Mouse (Mus musculus) lung, embryonic 16.5 days (tissue): ENCODE data around the gene Nr2c2ap. TPM values are rescaled to one million over a fixed set of nuclear protein-coding genes. Genes with fewer than 3 reads are reported as not detected.

Experiments
- ATAC-seq: fragments of 200-750 bp; cut with Nextera tagmentation; 2 replicates; pipeline ENCODE4 v1.8.0; 2017; ENCODE audit warnings: low read depth, mild to moderate bottlenecking, moderate library complexity
- H3K27ac ChIP-seq: fragments of 300-500 bp; sonication (generic); 2 replicates; pipeline ENCODE4 v1.5.1; 2014; ENCODE audit warnings: mild to moderate bottlenecking, control low read depth, low read length
- H3K27me3 ChIP-seq: fragments of 300-500 bp; sonication (generic); 2 replicates; pipeline ENCODE4 v1.6.1; 2014; ENCODE audit warnings: low read depth, low read length, mixed read lengths; ENCODE audit not compliant: control insufficient read depth, insufficient read depth
- H3K36me3 ChIP-seq: fragments of 300-500 bp; sonication (generic); 2 replicates; pipeline ENCODE4 v1.6.1; 2014; ENCODE audit warnings: low read length; ENCODE audit not compliant: control insufficient read depth, insufficient read depth
- H3K4me1 ChIP-seq: fragments of 300-500 bp; sonication (generic); replicated peaks from 2 replicates; pipeline ENCODE4 v1.6.1; 2014; ENCODE audit warnings: low read length, mixed read lengths; ENCODE audit not compliant: control insufficient read depth, insufficient read depth
- H3K4me2 ChIP-seq: fragments of 300-500 bp; sonication (generic); 2 replicates; pipeline ENCODE4 v1.6.1; 2014; ENCODE audit warnings: low read depth, low read length, control low read depth
- H3K4me3 ChIP-seq: fragments of 300-500 bp; sonication (generic); 2 replicates; pipeline ENCODE4 v1.5.1; 2014; ENCODE audit warnings: mild to moderate bottlenecking, low read length, control low read depth
- H3K9ac ChIP-seq: fragments of 300-500 bp; sonication (generic); 2 replicates; pipeline ENCODE4 v1.6.1; 2014; ENCODE audit warnings: low read length, control low read depth
- H3K9me3 ChIP-seq: fragments of 300-500 bp; sonication (generic); 2 replicates; pipeline ENCODE4 v1.6.1; 2016; ENCODE audit warnings: low read length; ENCODE audit not compliant: control insufficient read depth
- WGBS: fragments of 180-500 bp; shearing (Covaris S2); extraction: QIAGEN DNeasy Blood & Tissue Kit; methylation state at CpG from one replicate; pipeline ENCODE4 v1.1.7; 2014; 5-methylcytosine and 5-hydroxymethylcytosine counted together
- polyA plus RNA-seq: library from polyadenylated mRNA; unstranded; fragments of >200 nt; fragmentation: Nextera tagmentation; extraction: Ambion mirVana; gene quantifications from 2 replicates; pipeline ENCODE4 v1.2.1, GENCODE M21; 2015

Gene Nr2c2ap
- polyA plus RNA-seq, 1 experiment from 2014 or later: 31.1 TPM

- Histone ChIP-seq H3K27ac (no peak overlapping the region), H3K4me2 (no peak overlapping the region), H3K9ac (no peak overlapping the region), H3K27me3 (peaks cover 32% of the 10 kb centered on the region), H3K4me3 (no peak overlapping the region), H3K4me1 (peaks cover 3% of the 10 kb centered on the region; the same call in 1 of the 2 replicates), H3K36me3 (no peaks in the 10 kb centered on the region), H3K9me3 (0 out of 2 replicates have a peak, but pooled peaks cover 3% of the 10 kb centered on the region)
- 46% methylated on average over 8 of the region's 8 CpGs for whole genome bisulfite sequencing
- no peak for ATAC-seq
These were observed 38.3 kb upstream of the Nr2c2ap start for GRCm38 (mm10) chr8:70092786-70093185.

GRCm38 (mm10) chr8:70099276-70099675, 31.9 kb upstream of the Nr2c2ap start:
- ATAC-seq: no peak
- WGBS: 61% methylated on average over 8 of the region's 8 CpGs
- 0 out of 2 replicates have a peak, but pooled peaks cover 3% of the 10 kb centered on the region for H3K9me3 ChIP-seq
- no peaks in the 10 kb centered on the region for H3K36me3 ChIP-seq
- H3K4me3 ChIP-seq: no peak overlapping the region
- no peak overlapping the region for H3K27ac ChIP-seq
- no peak overlapping the region for H3K4me2 ChIP-seq
- no peak overlapping the region for H3K9ac ChIP-seq
- H3K27me3 ChIP-seq: no peaks in the 10 kb centered on the region
- H3K4me1 ChIP-seq: no peaks in the 10 kb centered on the region

- WGBS: 73% methylated on average over 8 of the region's 8 CpGs
- ATAC-seq: no peak
- no peak overlapping the region for H3K4me2 ChIP-seq
- H3K36me3 ChIP-seq: no peaks in the 10 kb centered on the region
- no peaks in the 10 kb centered on the region for H3K27me3 ChIP-seq
- no peak overlapping the region for H3K9ac ChIP-seq
- H3K4me3 ChIP-seq: no peak overlapping the region
- no peaks in the 10 kb centered on the region for H3K4me1 ChIP-seq
- 0 out of 2 replicates have a peak, but pooled peaks cover 3% of the 10 kb centered on the region for H3K9me3 ChIP-seq
- no peak overlapping the region for H3K27ac ChIP-seq
These were observed 30.9 kb upstream of the Nr2c2ap start for GRCm38 (mm10) chr8:70100241-70100640.

- H3K4me1 ChIP-seq: no peaks in the 10 kb centered on the region
- no peaks in the 10 kb centered on the region; the same call in 1 of the 2 replicates for H3K27me3 ChIP-seq
- H3K9ac ChIP-seq: no peak overlapping the region
- no peak overlapping the region for H3K27ac ChIP-seq
- 11% methylated on average over 6 of the region's 6 CpGs for WGBS
- H3K4me3 ChIP-seq: no peak overlapping the region
- H3K4me2 ChIP-seq: no peak overlapping the region
- ATAC-seq: peak; percentile 49; the same call in 1 of the 2 replicates
- no peaks in the 10 kb centered on the region for H3K36me3 ChIP-seq
- H3K9me3 ChIP-seq: no peaks in the 10 kb centered on the region
These were observed 26.6 kb upstream of the Nr2c2ap start for GRCm38 (mm10) chr8:70104506-70104905.

- Histone ChIP-seq H3K27ac (no peak overlapping the region), H3K4me2 (no peak overlapping the region), H3K4me3 (no peak overlapping the region), H3K4me1 (no peaks in the 10 kb centered on the region), H3K27me3 (no peaks in the 10 kb centered on the region; the same call in 1 of the 2 replicates), H3K9ac (no peak overlapping the region), H3K9me3 (no peaks in the 10 kb centered on the region), H3K36me3 (no peaks in the 10 kb centered on the region)
- ATAC-seq: no peak
- WGBS: 58% methylated on average over 7 of the region's 7 CpGs
These were observed 26.2 kb upstream of the Nr2c2ap start for GRCm38 (mm10) chr8:70104922-70105321.

- ATAC-seq: no peak
- H3K4me2 ChIP-seq: no peak overlapping the region
- H3K36me3 ChIP-seq: no peaks in the 10 kb centered on the region
- peaks cover 40% of the 10 kb centered on the region for H3K27me3 ChIP-seq
- H3K4me1 ChIP-seq: no peaks in the 10 kb centered on the region
- H3K27ac ChIP-seq: no peak overlapping the region
- no peak overlapping the region for H3K9ac ChIP-seq
- no peak overlapping the region for H3K4me3 ChIP-seq
- 72% methylated on average over 2 of the region's 2 CpGs for WGBS
- no peaks in the 10 kb centered on the region for H3K9me3 ChIP-seq
These were observed 20.7 kb upstream of the Nr2c2ap start for GRCm38 (mm10) chr8:70110451-70110850.

- Histone ChIP-seq H3K9me3 (no peaks in the 10 kb centered on the region), H3K4me3 (no peak overlapping the region), H3K27ac (no peak overlapping the region), H3K9ac (no peak overlapping the region), H3K4me1 (no peaks in the 10 kb centered on the region), H3K4me2 (no peak overlapping the region), H3K27me3 (peaks cover 42% of the 10 kb centered on the region), H3K36me3 (no peaks in the 10 kb centered on the region)
- ATAC-seq: no peak
- WGBS: 46% methylated on average over 23 of the region's 23 CpGs
These were observed 19.8 kb upstream of the Nr2c2ap start for GRCm38 (mm10) chr8:70111192-70111795.

GRCm38 (mm10) chr8:70112401-70113016, 18.6 kb upstream of the Nr2c2ap start:
- WGBS: 6% methylated on average over 43 of the region's 43 CpGs
- Histone ChIP-seq H3K27ac (no peak overlapping the region), H3K4me1 (no peaks in the 10 kb centered on the region), H3K9me3 (no peaks in the 10 kb centered on the region), H3K27me3 (peaks cover 46% of the 10 kb centered on the region), H3K36me3 (no peaks in the 10 kb centered on the region), H3K4me2 (no peak overlapping the region), H3K9ac (no peak overlapping the region), H3K4me3 (no peak overlapping the region)
- no peak for ATAC-seq

GRCm38 (mm10) chr8:70114488-70114887, 16.6 kb upstream of the Nr2c2ap start:
- H3K36me3 ChIP-seq: no peaks in the 10 kb centered on the region
- no peaks in the 10 kb centered on the region for H3K4me1 ChIP-seq
- no peak overlapping the region for H3K9ac ChIP-seq
- H3K27ac ChIP-seq: no peak overlapping the region
- peaks cover 65% of the 10 kb centered on the region for H3K27me3 ChIP-seq
- no peak for ATAC-seq
- 19% methylated on average over 6 of the region's 6 CpGs for WGBS
- no peaks in the 10 kb centered on the region for H3K9me3 ChIP-seq
- H3K4me3 ChIP-seq: no peak overlapping the region
- H3K4me2 ChIP-seq: no peak overlapping the region
